Mouse (Mus musculus): ENCODE results near the gene Syt14. TPM values are rescaled to one million over a fixed set of nuclear protein-coding genes. Genes with fewer than 3 reads are reported as not detected.

Gene Syt14
- total RNA-seq, 2 experiments from 2014 or later: 0.14 to 0.22 TPM

- intact Hi-C loops (cut with DNase I): no loop called here
Measured at GRCm38 (mm10) chr1:192994179-192994873, 41.2 kb downstream of the Syt14 start.

GRCm38 (mm10) chr1:192993491-192993890, 42.1 kb downstream of the Syt14 start:
- no peak for DNase-seq
- intact Hi-C loops (cut with DNase I): no loop called here

More at GRCm38 (mm10) chr1:192994179-192994873, 41.2 kb downstream of the Syt14 start:
- DNase-seq: no peak

- intact Hi-C loops (cut with DNase I): no loop called here
- DNase-seq: no peak
Measured at GRCm38 (mm10) chr1:192987203-192987602, 48.4 kb downstream of the Syt14 start.

GRCm38 (mm10) chr1:192986481-192986880, 49.1 kb downstream of the Syt14 start:
- intact Hi-C loops (cut with DNase I): no loop called here
- no peak for DNase-seq

GRCm38 (mm10) chr1:192984333-192984732, 51.2 kb downstream of the Syt14 start:
- intact Hi-C loops (cut with DNase I): no loop called here
- no peak for DNase-seq

- intact Hi-C loops (cut with DNase I): no loop called here
- DNase-seq: no peak
Measured at GRCm38 (mm10) chr1:192981658-192982057, 53.9 kb downstream of the Syt14 start.

- intact Hi-C loops (cut with DNase I): no loop called here
Measured at GRCm38 (mm10) chr1:192981120-192981519, 54.5 kb downstream of the Syt14 start.

GRCm38 (mm10) chr1:192962323-192962722, 73.3 kb downstream of the Syt14 start:
- DNase-seq: no peak
- intact Hi-C loops (cut with DNase I): no loop called here

More at GRCm38 (mm10) chr1:192981120-192981519, 54.5 kb downstream of the Syt14 start:
- no peak for DNase-seq

GRCm38 (mm10) chr1:192947839-192948173, 87.8 kb downstream of the Syt14 start:
- intact Hi-C loops (cut with DNase I): no loop called here
- DNase-seq: no peak

GRCm38 (mm10) chr1:192947170-192947838, 88.3 kb downstream of the Syt14 start:
- no peak for DNase-seq
- intact Hi-C loops (cut with DNase I): no loop called here

GRCm38 (mm10) chr1:192939033-192939432, 96.5 kb downstream of the Syt14 start:
- intact Hi-C loops (cut with DNase I): no loop called here
- DNase-seq: no peak

- intact Hi-C loops (cut with DNase I): no loop called here
- no peak for DNase-seq
Measured at GRCm38 (mm10) chr1:192937956-192938355, 97.6 kb downstream of the Syt14 start.

GRCm38 (mm10) chr1:192931797-192932196, 103.8 kb downstream of the Syt14 start:
- intact Hi-C loops (cut with DNase I): no loop called here

GRCm38 (mm10) chr1:192912101-192912728, 123.4 kb downstream of the Syt14 start:
- peak; percentile 19 to 41 for DNase-seq
- intact Hi-C loops (cut with DNase I): loop anchor here (1.0 to 10.0 kb wide), 2 partner anchors 185 to 717 kb away; partner anchors contain the start of gene Kcnh1

More at GRCm38 (mm10) chr1:192931797-192932196, 103.8 kb downstream of the Syt14 start:
- DNase-seq: no peak

GRCm38 (mm10) chr1:192901516-192901915, 134.1 kb downstream of the Syt14 start:
- no peak for DNase-seq
- intact Hi-C loops (cut with DNase I): no loop called here

GRCm38 (mm10) chr1:192900913-192901312, 134.7 kb downstream of the Syt14 start:
- no peak for DNase-seq
- intact Hi-C loops (cut with DNase I): no loop called here

- intact Hi-C loops (cut with DNase I): loop anchor here (5.0 kb wide), 2 partner anchors 116 to 171 kb away; no protein-coding TSS in a partner anchor
- DNase-seq: no peak
Measured at GRCm38 (mm10) chr1:192898742-192899141, 136.8 kb downstream of the Syt14 start.

GRCm38 (mm10) chr1:192897218-192897617, 138.4 kb downstream of the Syt14 start:
- intact Hi-C loops (cut with DNase I): loop anchor here (5.0 kb wide), 2 partner anchors 115 to 170 kb away; no protein-coding TSS in a partner anchor
- peak; percentile 23 to 49 for DNase-seq

- DNase-seq: no peak
- intact Hi-C loops (cut with DNase I): loop anchor here (5.0 kb wide), 2 partner anchors 114 to 169 kb away; no protein-coding TSS in a partner anchor
Measured at GRCm38 (mm10) chr1:192896076-192896475, 139.5 kb downstream of the Syt14 start.

GRCm38 (mm10) chr1:192890716-192891115, 144.9 kb downstream of the Syt14 start:
- intact Hi-C loops (cut with DNase I): no loop called here

GRCm38 (mm10) chr1:192882617-192883295, 152.8 kb downstream of the Syt14 start:
- intact Hi-C loops (cut with DNase I): no loop called here
- DNase-seq: no peak

More at GRCm38 (mm10) chr1:192890716-192891115, 144.9 kb downstream of the Syt14 start:
- DNase-seq: no peak
